Mouse (Mus musculus): Measurements from ENCODE around the gene Spred2. TPM values are rescaled to one million over a fixed set of nuclear protein-coding genes. Genes with fewer than 3 reads are reported as not detected.
A peak's percentile ranks its signal among the peaks of the same experiment; 100 is the strongest.

The Spred2 gene
- polyA plus RNA-seq, 1 experiment = not detected

DNA sequence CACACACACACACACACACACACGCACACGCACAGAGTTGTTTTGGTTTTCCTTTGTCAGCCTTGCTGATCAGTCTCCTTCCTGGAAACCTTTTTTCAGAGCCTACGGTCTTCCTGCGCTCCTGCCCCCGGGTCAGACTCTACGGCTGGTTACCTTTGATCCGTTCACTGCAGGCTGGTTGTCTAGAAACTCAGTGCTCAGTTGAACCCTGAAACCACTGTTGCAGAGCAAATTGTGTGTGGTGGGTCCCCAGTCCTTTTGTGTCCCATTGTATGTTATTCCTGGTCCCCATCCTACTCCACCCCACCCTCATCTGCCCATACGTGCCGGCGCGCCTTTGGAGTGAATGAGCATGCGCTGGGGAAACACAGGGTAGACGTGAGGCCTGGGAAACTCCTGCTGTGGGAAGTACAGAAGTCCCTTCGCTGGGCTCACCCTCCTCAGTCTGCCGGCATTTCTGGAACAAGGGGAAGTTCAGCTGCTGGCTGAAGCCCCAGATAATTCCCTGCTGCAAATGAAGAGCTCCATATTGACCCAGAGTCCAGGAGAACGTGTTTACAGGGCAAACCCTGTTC is 40.9 kb downstream of the Spred2 start:
- Histone ChIP-seq H3K27ac (ENCODE audit: insufficient read depth, low read depth, low read length) (no peak overlapping the region), H3K4me1 (ENCODE audit: control insufficient read depth, insufficient read depth, low read length) (peaks cover 29% of the 10 kb centered on the region), H3K4me3 (ENCODE audit: insufficient read depth, low read depth, low read length) (no peak overlapping the region)
- TF ChIP-seq CTCF (IDR thresholded peaks at IDR 0.05; ENCODE audit: insufficient read depth, low read depth, low read length) = no peak
- no peak for TF ChIP-seq POLR2A (IDR thresholded peaks at IDR 0.05; ENCODE audit: insufficient read depth, low read depth, low read length)
- WGBS = 62% methylated on average over 16 of the region's 16 CpGs

- 76% methylated on average over 4 of the region's 4 CpGs for WGBS
- Histone ChIP-seq H3K27ac (ENCODE audit: insufficient read depth, low read depth, low read length) (no peak overlapping the region), H3K4me3 (ENCODE audit: insufficient read depth, low read depth, low read length) (no peak overlapping the region), H3K4me1 (ENCODE audit: control insufficient read depth, insufficient read depth, low read length) (peaks cover 32% of the 10 kb centered on the region)
- TF ChIP-seq POLR2A (IDR thresholded peaks at IDR 0.05; ENCODE audit: insufficient read depth, low read depth, low read length) = no peak
Observed at GRCm38 (mm10) chr11:19965664-19966063, 41.5 kb downstream of the Spred2 start.

DNA sequence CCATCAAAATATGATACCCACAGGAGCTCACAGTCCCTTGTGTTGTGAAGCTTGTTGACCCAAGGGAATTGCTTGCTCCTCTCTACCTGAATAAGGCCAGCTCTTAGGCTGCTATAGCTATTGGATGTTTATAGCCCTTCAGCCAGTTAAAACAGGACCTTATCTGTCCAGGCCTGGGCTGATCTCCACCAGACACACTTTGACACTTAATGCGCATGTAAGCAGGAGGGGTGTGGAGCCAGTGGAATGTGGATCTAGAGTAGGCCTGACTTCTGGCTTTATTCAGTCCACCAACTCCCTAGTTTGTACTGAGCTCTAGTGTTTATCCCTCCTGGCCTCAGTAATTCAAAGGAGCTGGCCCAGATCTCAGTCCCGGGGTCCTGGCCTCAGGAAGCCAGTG is 42.1 kb downstream of the Spred2 start:
- 76% methylated on average over 2 of the region's 2 CpGs for WGBS
- Histone ChIP-seq H3K4me3 (ENCODE audit: insufficient read depth, low read depth, low read length) (no peak overlapping the region), H3K27ac (ENCODE audit: insufficient read depth, low read depth, low read length) (no peak overlapping the region), H3K4me1 (ENCODE audit: control insufficient read depth, insufficient read depth, low read length) (peaks cover 32% of the 10 kb centered on the region)
- TF ChIP-seq CTCF (IDR thresholded peaks at IDR 0.05; ENCODE audit: insufficient read depth, low read depth, low read length) (no peak), POLR2A (IDR thresholded peaks at IDR 0.05; ENCODE audit: insufficient read depth, low read depth, low read length) (no peak)

- Histone ChIP-seq H3K27ac (ENCODE audit: insufficient read depth, low read depth, low read length) (no peak overlapping the region), H3K4me3 (ENCODE audit: insufficient read depth, low read depth, low read length) (no peak overlapping the region), H3K4me1 (ENCODE audit: control insufficient read depth, insufficient read depth, low read length) (peaks cover 19% of the 10 kb centered on the region)
- WGBS = 72% methylated on average over 5 of the region's 5 CpGs
- TF ChIP-seq POLR2A (IDR thresholded peaks at IDR 0.05; ENCODE audit: insufficient read depth, low read depth, low read length) (no peak), CTCF (IDR thresholded peaks at IDR 0.05; ENCODE audit: insufficient read depth, low read depth, low read length) (no peak)
Observed at GRCm38 (mm10) chr11:19969584-19969983, 45.4 kb downstream of the Spred2 start.

DNA sequence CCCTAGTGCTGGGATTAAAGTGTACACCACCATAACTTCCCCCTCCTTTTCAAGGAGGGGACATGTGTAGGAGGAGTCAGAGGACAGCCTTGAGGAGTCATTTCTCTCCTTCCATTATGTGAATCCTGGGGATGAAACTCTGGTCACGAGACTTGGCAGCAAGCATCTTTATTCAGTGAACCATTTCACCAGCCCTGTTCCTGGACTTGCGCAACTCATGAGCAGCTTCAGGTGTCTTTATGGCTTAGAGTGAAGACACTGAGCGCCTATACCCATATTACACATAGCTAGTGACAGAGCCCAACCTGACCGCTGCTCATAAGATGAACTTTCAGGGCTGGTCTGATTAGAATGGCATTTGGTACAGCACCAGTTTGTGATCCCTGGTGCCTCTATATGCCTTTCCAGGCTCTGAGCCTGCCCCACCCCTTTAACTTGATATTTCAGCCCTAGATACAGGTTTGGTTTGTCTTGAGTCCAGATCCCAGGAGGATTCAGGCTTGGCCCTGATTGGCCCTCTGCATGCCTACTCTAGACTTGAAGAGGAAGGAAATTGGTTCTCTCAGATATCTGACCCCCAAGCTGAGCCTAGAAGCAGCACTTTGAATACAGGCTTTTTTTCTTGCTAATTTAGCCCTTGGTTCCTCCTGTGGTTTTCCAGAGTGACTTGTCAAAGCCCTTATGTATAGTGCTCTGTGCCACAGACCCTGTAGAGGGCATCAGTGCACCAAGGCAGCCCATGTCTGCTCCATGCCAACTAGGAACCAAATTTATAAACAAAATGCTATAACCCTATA is 48.0 kb downstream of the Spred2 start:
- WGBS = 85% methylated on average over 4 of the region's 4 CpGs
- no peak overlapping the region for H3K4me3 ChIP-seq (ENCODE audit: insufficient read depth, low read depth, low read length)
- TF ChIP-seq POLR2A (IDR thresholded peaks at IDR 0.05; ENCODE audit: insufficient read depth, low read depth, low read length) = no peak
- peaks cover 14% of the 10 kb centered on the region for H3K4me1 ChIP-seq (ENCODE audit: control insufficient read depth, insufficient read depth, low read length)
- H3K27ac ChIP-seq (ENCODE audit: insufficient read depth, low read depth, low read length) = no peak overlapping the region

DNA sequence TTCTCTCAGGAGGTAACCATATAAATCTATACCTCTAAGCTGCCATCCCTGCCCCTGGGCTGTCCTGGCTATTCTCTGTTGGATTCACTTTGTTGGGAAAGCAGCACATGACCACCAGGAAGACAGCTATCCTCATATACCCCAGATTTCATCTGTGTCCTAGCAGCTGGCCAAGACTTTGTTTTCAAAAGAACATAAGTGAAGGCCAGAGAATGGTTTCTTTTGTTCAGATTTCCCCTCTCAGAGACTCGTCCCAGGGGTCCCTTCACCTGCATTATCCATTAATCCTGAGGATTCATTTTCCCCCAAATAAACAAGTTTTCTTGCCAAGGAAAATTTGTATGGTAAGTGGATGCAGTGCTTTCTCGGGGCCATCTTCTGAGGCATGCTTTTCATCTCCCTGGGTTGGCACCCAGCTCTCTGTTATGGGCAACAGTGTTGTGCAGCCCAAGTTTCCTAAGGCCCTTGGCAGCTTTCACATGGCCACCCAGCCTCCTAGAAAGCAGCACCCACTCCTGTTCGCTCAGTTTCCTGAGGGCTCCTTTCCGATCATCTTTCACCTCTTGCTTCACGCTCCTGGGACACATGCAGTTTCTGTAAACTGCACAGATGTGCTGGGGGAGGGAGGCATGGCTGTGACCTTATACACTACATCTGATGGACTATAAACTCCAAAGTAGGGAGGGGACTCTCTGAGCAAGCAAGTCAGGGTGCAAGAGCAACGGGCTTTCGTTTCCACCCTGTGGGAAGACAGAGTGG is 49.0 kb downstream of the Spred2 start:
- WGBS = 46% methylated on average over 7 of the region's 7 CpGs
- no peak overlapping the region for H3K27ac ChIP-seq (ENCODE audit: insufficient read depth, low read depth, low read length)
- H3K4me1 ChIP-seq (ENCODE audit: control insufficient read depth, insufficient read depth, low read length) = peaks cover 16% of the 10 kb centered on the region
- TF ChIP-seq CTCF (IDR thresholded peaks at IDR 0.05; ENCODE audit: insufficient read depth, low read depth, low read length) (no peak), POLR2A (IDR thresholded peaks at IDR 0.05; ENCODE audit: insufficient read depth, low read depth, low read length) (no peak)
- H3K4me3 ChIP-seq (ENCODE audit: insufficient read depth, low read depth, low read length) = no peak overlapping the region

- Histone ChIP-seq H3K27ac (ENCODE audit: insufficient read depth, low read depth, low read length) (no peak overlapping the region), H3K4me1 (ENCODE audit: control insufficient read depth, insufficient read depth, low read length) (peaks cover 11% of the 10 kb centered on the region), H3K4me3 (ENCODE audit: insufficient read depth, low read depth, low read length) (no peak overlapping the region)
- 84% methylated on average over 2 of the region's 2 CpGs for WGBS
- TF ChIP-seq POLR2A (IDR thresholded peaks at IDR 0.05; ENCODE audit: insufficient read depth, low read depth, low read length) = no peak
- no peak for TF ChIP-seq CTCF (IDR thresholded peaks at IDR 0.05; ENCODE audit: insufficient read depth, low read depth, low read length)
Observed at GRCm38 (mm10) chr11:19976032-19976431, 51.9 kb downstream of the Spred2 start.

GRCm38 (mm10) chr11:19977687-19978086 is 53.5 kb downstream of the Spred2 start:
- WGBS = 53% methylated on average over 2 of the region's 2 CpGs
- peak overlapping the region; percentile 29; the same call in 1 of the 2 replicates for H3K27ac ChIP-seq (ENCODE audit: insufficient read depth, low read depth, low read length)
- TF ChIP-seq POLR2A (IDR thresholded peaks at IDR 0.05; ENCODE audit: insufficient read depth, low read depth, low read length) (no peak), CTCF (IDR thresholded peaks at IDR 0.05; ENCODE audit: insufficient read depth, low read depth, low read length) (no peak)
- H3K4me1 ChIP-seq (ENCODE audit: control insufficient read depth, insufficient read depth, low read length) = peaks cover 13% of the 10 kb centered on the region
- H3K4me3 ChIP-seq (ENCODE audit: insufficient read depth, low read depth, low read length) = no peak overlapping the region

GRCm38 (mm10) chr11:19979338-19979737 is 55.2 kb downstream of the Spred2 start:
- peak overlapping the region; percentile 81 for H3K27ac ChIP-seq (ENCODE audit: insufficient read depth, low read depth, low read length)
- peak overlapping the region; percentile 47 for H3K4me3 ChIP-seq (ENCODE audit: insufficient read depth, low read depth, low read length)
- 23% methylated on average over 14 of the region's 14 CpGs for WGBS
- TF ChIP-seq POLR2A (IDR thresholded peaks at IDR 0.05; ENCODE audit: insufficient read depth, low read depth, low read length) (no peak), CTCF (IDR thresholded peaks at IDR 0.05; ENCODE audit: insufficient read depth, low read depth, low read length) (no peak)
- H3K4me1 ChIP-seq (ENCODE audit: control insufficient read depth, insufficient read depth, low read length) = peaks cover 20% of the 10 kb centered on the region
